Comparison of ENCODE assay signal across 8 mouse cellular contexts in the genomic region with DNA sequence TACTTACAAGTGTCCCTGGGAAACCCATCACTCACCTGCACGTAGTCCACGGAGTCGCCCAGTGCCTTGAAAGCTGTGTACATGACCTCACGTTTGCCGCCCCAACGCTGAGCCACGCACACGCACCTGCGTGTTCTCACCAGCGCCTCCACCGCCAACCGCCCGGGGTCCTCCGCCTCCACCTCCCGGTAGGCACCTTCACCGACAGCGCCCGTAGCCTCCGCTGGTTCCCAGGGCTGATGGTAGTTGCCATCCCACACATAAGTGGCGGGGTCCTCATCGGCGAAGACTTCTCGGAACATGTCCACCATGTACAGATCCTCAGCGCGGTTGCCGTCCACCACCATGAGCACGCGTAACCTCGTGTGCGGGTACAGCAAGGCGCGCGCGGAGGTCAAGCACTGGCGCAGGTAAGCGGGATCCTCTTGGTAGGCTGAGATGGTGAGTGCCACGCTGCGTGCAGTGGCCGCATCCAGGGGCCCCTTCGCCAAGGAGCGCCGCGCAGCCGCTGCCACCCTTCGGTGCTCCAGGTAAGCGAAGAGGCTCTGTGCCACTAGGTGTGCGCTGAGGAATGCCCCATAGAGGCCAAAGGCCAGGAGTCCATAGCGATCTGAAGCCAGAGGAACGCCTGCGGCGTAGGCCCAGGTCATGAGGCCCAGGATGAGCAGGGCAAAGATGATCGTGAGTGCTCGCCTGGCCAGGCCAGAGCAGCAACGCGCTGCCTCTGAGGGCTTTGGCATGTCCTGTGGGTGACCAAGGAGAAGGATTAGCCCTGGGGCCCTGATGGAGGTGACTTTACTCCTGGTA. TPM values are rescaled to one million over a fixed set of nuclear protein-coding genes. Genes with fewer than 3 reads are reported as not detected.
DNase-seq lines count a peak whose midpoint lies in the region; ATAC-seq and TF ChIP-seq lines count a peak whose summit lies in the region.
"Had no signal": no experiment of that assay in that cellular context is flagged by ENCODE, and none has a peak within 500 bp of the region (broad histone marks: within the 10 kb centered on the region; RNA-seq: fewer than 3 reads in every experiment).

No protein-coding gene starts in this region.

- WGBS in lung, embryonic 16.5 days, result 29% methylated on average over 55 of the region's 55 CpGs
- 17% methylated on average over 54 of the region's 55 CpGs for WGBS in forebrain, embryonic 11.5 days
- 27% methylated on average over 54 of the region's 55 CpGs for WGBS in intestine, embryonic 15.5 days
- 32% methylated on average over 55 of the region's 55 CpGs for WGBS in olfactory bulb, adult 2 months

- H3K27ac ChIP-seq in lung, embryonic 16.5 days (ENCODE audit: low read length), result no peak overlapping the region
- no peak overlapping the region for H3K27ac ChIP-seq in forebrain, embryonic 11.5 days (ENCODE audit: low read depth, low read length)
- H3K27ac ChIP-seq in intestine, embryonic 15.5 days, result no peak overlapping the region
- no peak overlapping the region for H3K27ac ChIP-seq in olfactory bulb, adult 2 months (ENCODE audit: insufficient read depth, low read depth, low read length)

- H3K4me3 ChIP-seq in lung, embryonic 16.5 days (ENCODE audit: low read length), result no peak overlapping the region
- no peak overlapping the region for H3K4me3 ChIP-seq in forebrain, embryonic 11.5 days (ENCODE audit: low read depth, low read length)
- peak overlapping the region; percentile 18 for H3K4me3 ChIP-seq in intestine, embryonic 15.5 days (replicated peaks)
- peak overlapping the region; percentile 8; the same call in 1 of the 2 replicates for H3K4me3 ChIP-seq in olfactory bulb, adult 2 months (ENCODE audit: insufficient read depth, low read depth, low read length)

- 0 out of 2 replicates have a peak, but pooled peaks have one; percentile 20 for ATAC-seq in lung, embryonic 16.5 days (ENCODE audit: low read depth)
- ATAC-seq in forebrain, embryonic 11.5 days (replicated peaks; ENCODE audit: low FRiP score), result peak; percentile 16
- ATAC-seq in intestine, embryonic 15.5 days, result peak; percentile 59

- no peak overlapping the region for H3K9ac ChIP-seq in lung, embryonic 16.5 days (ENCODE audit: low read length)
- no peak overlapping the region for H3K9ac ChIP-seq in forebrain, embryonic 11.5 days (ENCODE audit: low read length)
- H3K9ac ChIP-seq in intestine, embryonic 15.5 days, result no peak overlapping the region

- no peaks in the 10 kb centered on the region for H3K4me1 ChIP-seq in lung, embryonic 16.5 days (replicated peaks; ENCODE audit: control insufficient read depth, insufficient read depth, low read length)
- no peaks in the 10 kb centered on the region for H3K4me1 ChIP-seq in forebrain, embryonic 11.5 days (replicated peaks; ENCODE audit: control insufficient read depth, insufficient read depth, low read length)
- no peaks in the 10 kb centered on the region for H3K4me1 ChIP-seq in intestine, embryonic 15.5 days (replicated peaks)
- no peaks in the 10 kb centered on the region; the same call in 1 of the 2 replicates for H3K4me1 ChIP-seq in olfactory bulb, adult 2 months (ENCODE audit: control insufficient read depth, insufficient read depth, low read length)

- no peaks in the 10 kb centered on the region for H3K9me3 ChIP-seq in lung, embryonic 16.5 days (ENCODE audit: control insufficient read depth, low read length)
- no peaks in the 10 kb centered on the region for H3K9me3 ChIP-seq in forebrain, embryonic 11.5 days (ENCODE audit: control insufficient read depth, low read length)
- H3K9me3 ChIP-seq in intestine, embryonic 15.5 days, result no peaks in the 10 kb centered on the region

- H3K4me2 ChIP-seq in lung, embryonic 16.5 days (ENCODE audit: low read depth, low read length), result 0 out of 2 replicates have a peak overlapping the region, but pooled peaks have one; percentile 14
- 0 out of 2 replicates have a peak overlapping the region, but pooled peaks have one; percentile 12 for H3K4me2 ChIP-seq in forebrain, embryonic 11.5 days (ENCODE audit: low read depth, low read length, severe bottlenecking)
- H3K4me2 ChIP-seq in intestine, embryonic 15.5 days (replicated peaks), result peak overlapping the region; percentile 45

- no peaks in the 10 kb centered on the region for H3K27me3 ChIP-seq in lung, embryonic 16.5 days (ENCODE audit: control insufficient read depth, insufficient read depth, low read depth, low read length)
- H3K27me3 ChIP-seq in forebrain, embryonic 11.5 days (ENCODE audit: control insufficient read depth, insufficient read depth, low read length), result peaks cover 4% of the 10 kb centered on the region; the same call in 1 of the 2 replicates
- peaks cover 7% of the 10 kb centered on the region; the same call in 1 of the 2 replicates for H3K27me3 ChIP-seq in intestine, embryonic 15.5 days (replicated peaks)

- no peak for TF ChIP-seq POLR2A in olfactory bulb, adult 2 months (IDR thresholded peaks at IDR 0.05; ENCODE audit: insufficient read depth, low read depth, low read length)

- no peak for TF ChIP-seq CTCF in olfactory bulb, adult 2 months (IDR thresholded peaks at IDR 0.05; ENCODE audit: insufficient read depth, low read depth, low read length)

- no peak for DNase-seq in lung, postnatal 4 days
- DNase-seq in forebrain, embryonic 11.5 days (ENCODE audit: low spot score), result peak; percentile 60
- DNase-seq in cerebellum, adult 9-10 months, result no peak
- DNase-seq in adrenal gland, postnatal 10 days, result no peak
- DNase-seq: thymus, adult 18-20 months had no signal

- H3K36me3 ChIP-seq in lung, embryonic 16.5 days (ENCODE audit: control insufficient read depth, insufficient read depth, low read length), result 0 out of 2 replicates have a peak, but pooled peaks cover 2% of the 10 kb centered on the region
- H3K36me3 ChIP-seq in forebrain, embryonic 11.5 days (ENCODE audit: control insufficient read depth, insufficient read depth, low read length), result no peaks in the 10 kb centered on the region
- H3K36me3 ChIP-seq in intestine, embryonic 15.5 days, result no peaks in the 10 kb centered on the region

RNA-seq across cellular contexts. Expression of gene Has1, which starts 4.9 kb away (rescaled TPM):
- 0.73 and 1.3 TPM in 2 replicates for polyA plus RNA-seq in lung, embryonic 16.5 days (2015; fragmentation: Nextera tagmentation; extraction: Ambion mirVana)
- polyA plus RNA-seq in forebrain, embryonic 11.5 days (2014; fragmentation: Nextera tagmentation; extraction: Ambion mirVana), result 1.3 and 1.5 TPM in 2 replicates
- polyA plus RNA-seq in intestine, embryonic 15.5 days (2015; fragmentation: Nextera tagmentation; extraction: Ambion mirVana), result 0.57 and 0.83 TPM in 2 replicates
- not detected in 2 replicates for polyA plus RNA-seq in olfactory bulb, adult 2 months (2012; ENCODE audit: insufficient read depth, insufficient read length, low replicate concordance, missing spikeins)
- total RNA-seq in adrenal gland, postnatal 10 days (2021), result under 1 TPM; 0.12 to 0.30 TPM

RNA-seq across cellular contexts. Expression of gene Spaca6, which starts 23.2 kb away (rescaled TPM):
- polyA plus RNA-seq in lung, embryonic 16.5 days (2015; fragmentation: Nextera tagmentation; extraction: Ambion mirVana), result 31.4 and 36.6 TPM in 2 replicates
- 38.3 and 43.0 TPM in 2 replicates for polyA plus RNA-seq in forebrain, embryonic 11.5 days (2014; fragmentation: Nextera tagmentation; extraction: Ambion mirVana)
- polyA plus RNA-seq in intestine, embryonic 15.5 days (2015; fragmentation: Nextera tagmentation; extraction: Ambion mirVana), result 18.7 and 23.7 TPM in 2 replicates
- not detected in 2 replicates for polyA plus RNA-seq in olfactory bulb, adult 2 months (2012; ENCODE audit: insufficient read depth, insufficient read length, low replicate concordance, missing spikeins)
- 10 to 100 TPM; 32.1 to 70.4 TPM for total RNA-seq in adrenal gland, postnatal 10 days (2021)

RNA-seq across cellular contexts. Expression of gene Fpr1, which starts 33.6 kb away (rescaled TPM):
- polyA plus RNA-seq in lung, embryonic 16.5 days (2015; fragmentation: Nextera tagmentation; extraction: Ambion mirVana), result 1.7 TPM in 2 replicates
- polyA plus RNA-seq in forebrain, embryonic 11.5 days (2014; fragmentation: Nextera tagmentation; extraction: Ambion mirVana), result 0.20 TPM in 1 of 2 replicates, not detected in the other
- 0.28 and 0.40 TPM in 2 replicates for polyA plus RNA-seq in intestine, embryonic 15.5 days (2015; fragmentation: Nextera tagmentation; extraction: Ambion mirVana)
- polyA plus RNA-seq in olfactory bulb, adult 2 months (2012; ENCODE audit: insufficient read depth, insufficient read length, low replicate concordance, missing spikeins), result not detected in 2 replicates
- total RNA-seq in adrenal gland, postnatal 10 days (2021), result 1 to 10 TPM in 1 of 2 experiments, under 1 TPM in 1; 0.51 to 1.4 TPM

RNA-seq across cellular contexts. Expression of gene Fpr2, which starts 37.5 kb away (rescaled TPM):
- 1.9 and 2.9 TPM in 2 replicates for polyA plus RNA-seq in lung, embryonic 16.5 days (2015; fragmentation: Nextera tagmentation; extraction: Ambion mirVana)
- not detected in 2 replicates for polyA plus RNA-seq in forebrain, embryonic 11.5 days (2014; fragmentation: Nextera tagmentation; extraction: Ambion mirVana)
- 0.33 and 0.53 TPM in 2 replicates for polyA plus RNA-seq in intestine, embryonic 15.5 days (2015; fragmentation: Nextera tagmentation; extraction: Ambion mirVana)
- not detected in 2 replicates for polyA plus RNA-seq in olfactory bulb, adult 2 months (2012; ENCODE audit: insufficient read depth, insufficient read length, low replicate concordance, missing spikeins)
- total RNA-seq in adrenal gland, postnatal 10 days (2021), result 1 to 10 TPM; 1.2 to 1.8 TPM

RNA-seq across cellular contexts. Expression of gene Fpr3, which starts 37.5 kb away (rescaled TPM):
- not detected in 2 replicates for polyA plus RNA-seq in lung, embryonic 16.5 days (2015; fragmentation: Nextera tagmentation; extraction: Ambion mirVana)
- not detected in 2 replicates for polyA plus RNA-seq in forebrain, embryonic 11.5 days (2014; fragmentation: Nextera tagmentation; extraction: Ambion mirVana)
- not detected in 2 replicates for polyA plus RNA-seq in intestine, embryonic 15.5 days (2015; fragmentation: Nextera tagmentation; extraction: Ambion mirVana)
- not detected in 2 replicates for polyA plus RNA-seq in olfactory bulb, adult 2 months (2012; ENCODE audit: insufficient read depth, insufficient read length, low replicate concordance, missing spikeins)
- not detected for total RNA-seq in adrenal gland, postnatal 10 days (2021)

Comparison
In these comparisons a context has a peak if more than half of its experiments do, and no peak if none do; other contexts are left out.
1. H3K4me3 ChIP-seq: peak in intestine, embryonic 15.5 days (single experiment) and olfactory bulb, adult 2 months (single experiment); none in lung, embryonic 16.5 days (single experiment) and forebrain, embryonic 11.5 days (single experiment).
2. Peak in every context shown above with its lines, with median percentiles within 50 percentile points of each other: ATAC-seq and H3K4me2 ChIP-seq.